Mouse (Mus musculus): ENCODE results near the gene Adgrg1.
"Not testable (repeated sequence)": the region's sequence is repeated elsewhere in the genome, so short reads cannot be mapped to it uniquely, and the experiment has no call there.

Gene Adgrg1

GRCm38 (mm10) chr8:94995336-94995893 lies 20.9 kb downstream of the Adgrg1 start:
- peak in 1 of 2 experiments; percentile 49 for DNase-seq (ENCODE audit: low spot score in 2 of 2)

- no peak for DNase-seq (ENCODE audit: low spot score in 2 of 2)
Measured at GRCm38 (mm10) chr8:94996037-94996436, 21.5 kb downstream of the Adgrg1 start.

- DNase-seq (ENCODE audit: low spot score in 2 of 2), result peak in 1 of 2 experiments; percentile 39
Measured at GRCm38 (mm10) chr8:94996899-94997856, 22.6 kb downstream of the Adgrg1 start.

- no peak for DNase-seq (ENCODE audit: low spot score in 2 of 2)
Measured at GRCm38 (mm10) chr8:94997857-94998243, 23.3 kb downstream of the Adgrg1 start.

GRCm38 (mm10) chr8:94998431-94998830 lies 23.9 kb downstream of the Adgrg1 start:
- DNase-seq (ENCODE audit: low spot score in 2 of 2), result no peak

GRCm38 (mm10) chr8:94999004-94999403 lies 24.5 kb downstream of the Adgrg1 start:
- no peak for DNase-seq (ENCODE audit: low spot score in 2 of 2)

- no peak for DNase-seq (ENCODE audit: low spot score in 2 of 2)
Measured at GRCm38 (mm10) chr8:94999956-95000355, 25.4 kb downstream of the Adgrg1 start.

GRCm38 (mm10) chr8:95000684-95001083 lies 26.1 kb downstream of the Adgrg1 start:
- no peak for DNase-seq (ENCODE audit: low spot score in 2 of 2)

- no peak for DNase-seq (ENCODE audit: low spot score in 2 of 2)
Measured at GRCm38 (mm10) chr8:95001165-95001564, 26.6 kb downstream of the Adgrg1 start.

GRCm38 (mm10) chr8:95001655-95002054 lies 27.1 kb downstream of the Adgrg1 start:
- DNase-seq (ENCODE audit: low spot score in 2 of 2), result peak; percentile 68 to 75

- DNase-seq (ENCODE audit: low spot score in 2 of 2), result no peak
Measured at GRCm38 (mm10) chr8:95002089-95002655, 27.6 kb downstream of the Adgrg1 start.

- no peak for DNase-seq (ENCODE audit: low spot score in 2 of 2)
Measured at GRCm38 (mm10) chr8:95012442-95012919, 37.9 kb downstream of the Adgrg1 start.

- no peak for DNase-seq (ENCODE audit: low spot score in 2 of 2)
Measured at GRCm38 (mm10) chr8:95015866-95016265, 41.3 kb downstream of the Adgrg1 start.

GRCm38 (mm10) chr8:95016684-95017083 lies 42.1 kb downstream of the Adgrg1 start:
- no peak for DNase-seq (ENCODE audit: low spot score in 2 of 2)

- no peak for DNase-seq (ENCODE audit: low spot score in 2 of 2)
Measured at GRCm38 (mm10) chr8:95017451-95017850, 42.9 kb downstream of the Adgrg1 start, which contains the start of gene Adgrg3. TSS of gene Adgrg3 (plus strand) at chr8:95017692.

GRCm38 (mm10) chr8:95017969-95018635 lies 43.6 kb downstream of the Adgrg1 start:
- no peak for DNase-seq (ENCODE audit: low spot score in 2 of 2)

- DNase-seq (ENCODE audit: low spot score in 2 of 2), result no peak
Measured at GRCm38 (mm10) chr8:95020293-95020777, 45.8 kb downstream of the Adgrg1 start.

- DNase-seq (ENCODE audit: low spot score in 2 of 2), result no peak
Measured at GRCm38 (mm10) chr8:95020821-95021220, 46.3 kb downstream of the Adgrg1 start.

GRCm38 (mm10) chr8:95023201-95023600 lies 48.6 kb downstream of the Adgrg1 start:
- no peak for DNase-seq (ENCODE audit: low spot score in 2 of 2)

- no peak for DNase-seq (ENCODE audit: low spot score in 2 of 2)
Measured at GRCm38 (mm10) chr8:95024387-95024786, 49.8 kb downstream of the Adgrg1 start.

GRCm38 (mm10) chr8:95025421-95025820 lies 50.9 kb downstream of the Adgrg1 start:
- no peak for DNase-seq (ENCODE audit: low spot score in 2 of 2)

- not testable (repeated sequence) for DNase-seq (ENCODE audit: low spot score in 2 of 2)
Measured at GRCm38 (mm10) chr8:95028391-95028790, 53.8 kb downstream of the Adgrg1 start.
